Mouse (Mus musculus) forebrain, postnatal 0 days (tissue): Measurements from ENCODE around the gene Ddx52. TPM values are rescaled to one million over a fixed set of nuclear protein-coding genes. Genes with fewer than 3 reads are reported as not detected.
A peak's percentile ranks its signal among the peaks of the same experiment; 100 is the strongest.

Experiments
- ATAC-seq: fragments of 200-750 bp; cut with Nextera tagmentation; 2 replicates; pipeline ENCODE4 v1.8.0; 2017; ENCODE audit warnings: mild to moderate bottlenecking, moderate library complexity
- DNase-seq: peaks from one replicate; pipeline ENCODE4 v3.0.0-alpha.2; 2015
- H3K27ac ChIP-seq: fragments of 300-500 bp; sonication (generic); 2 replicates; pipeline ENCODE4 v1.5.1; 2014; ENCODE audit warnings: low read depth, mild to moderate bottlenecking, antibody characterized with exemption, low read length, moderate library complexity, mixed read lengths
- H3K27me3 ChIP-seq: fragments of 300-500 bp; sonication (generic); 2 replicates; pipeline ENCODE4 v1.6.1; 2014; ENCODE audit warnings: mild to moderate bottlenecking, low read length, mixed read lengths; ENCODE audit not compliant: insufficient read depth
- H3K36me3 ChIP-seq: fragments of 300-500 bp; sonication (generic); 2 replicates; pipeline ENCODE4 v1.6.1; 2014; ENCODE audit warnings: mild to moderate bottlenecking, moderate library complexity; ENCODE audit not compliant: insufficient read depth
- H3K4me1 ChIP-seq: fragments of 300-500 bp; sonication (generic); 2 replicates; pipeline ENCODE4 v1.6.1; 2014; ENCODE audit warnings: antibody characterized with exemption; ENCODE audit not compliant: insufficient read depth
- H3K4me2 ChIP-seq: fragments of 300-500 bp; sonication (generic); 2 replicates; pipeline ENCODE4 v1.6.1; 2014; ENCODE audit warnings: low read depth, mild to moderate bottlenecking, moderate library complexity
- H3K4me3 ChIP-seq: fragments of 300-500 bp; sonication (generic); 2 replicates; pipeline ENCODE4 v1.5.1; 2014; ENCODE audit warnings: low read depth, low read length, mixed read lengths
- H3K9ac ChIP-seq: fragments of 300-500 bp; sonication (generic); 2 replicates; pipeline ENCODE4 v1.6.1; 2014; ENCODE audit warnings: mild to moderate bottlenecking
- H3K9me3 ChIP-seq: fragments of 300-500 bp; sonication (generic); 2 replicates; pipeline ENCODE4 v1.6.1; 2016; ENCODE audit warnings: low read length
- CTCF ChIP-seq: sonication (generic); IDR thresholded peaks from 2 replicates; pipeline ENCODE4 v1.5.1; 2016; ENCODE audit warnings: antibody characterized with exemption, control low read depth, low read depth
- WGBS: fragments of 180-500 bp; shearing (Covaris S2); extraction: QIAGEN DNeasy Blood & Tissue Kit; methylation state at CpG from one replicate; pipeline ENCODE4 v1.1.7; 2014; 5-methylcytosine and 5-hydroxymethylcytosine counted together
- polyA plus RNA-seq: library from polyadenylated mRNA; unstranded; fragments of >200 nt; fragmentation: Nextera tagmentation; extraction: Ambion mirVana; gene quantifications from 2 replicates; pipeline ENCODE4 v1.2.1, GENCODE M21; 2015
- total RNA-seq: library from RNA; depleted of rRNA; stranded (reverse); fragments of >200 nt; gene quantifications from 2 replicates; pipeline ENCODE4 v1.2.3, GENCODE M21; 2014; rRNA removed

Ddx52 gene
- 25.1 and 30.3 TPM in 2 replicates for total RNA-seq
- 18.4 and 19.3 TPM in 2 replicates for polyA plus RNA-seq

DNA sequence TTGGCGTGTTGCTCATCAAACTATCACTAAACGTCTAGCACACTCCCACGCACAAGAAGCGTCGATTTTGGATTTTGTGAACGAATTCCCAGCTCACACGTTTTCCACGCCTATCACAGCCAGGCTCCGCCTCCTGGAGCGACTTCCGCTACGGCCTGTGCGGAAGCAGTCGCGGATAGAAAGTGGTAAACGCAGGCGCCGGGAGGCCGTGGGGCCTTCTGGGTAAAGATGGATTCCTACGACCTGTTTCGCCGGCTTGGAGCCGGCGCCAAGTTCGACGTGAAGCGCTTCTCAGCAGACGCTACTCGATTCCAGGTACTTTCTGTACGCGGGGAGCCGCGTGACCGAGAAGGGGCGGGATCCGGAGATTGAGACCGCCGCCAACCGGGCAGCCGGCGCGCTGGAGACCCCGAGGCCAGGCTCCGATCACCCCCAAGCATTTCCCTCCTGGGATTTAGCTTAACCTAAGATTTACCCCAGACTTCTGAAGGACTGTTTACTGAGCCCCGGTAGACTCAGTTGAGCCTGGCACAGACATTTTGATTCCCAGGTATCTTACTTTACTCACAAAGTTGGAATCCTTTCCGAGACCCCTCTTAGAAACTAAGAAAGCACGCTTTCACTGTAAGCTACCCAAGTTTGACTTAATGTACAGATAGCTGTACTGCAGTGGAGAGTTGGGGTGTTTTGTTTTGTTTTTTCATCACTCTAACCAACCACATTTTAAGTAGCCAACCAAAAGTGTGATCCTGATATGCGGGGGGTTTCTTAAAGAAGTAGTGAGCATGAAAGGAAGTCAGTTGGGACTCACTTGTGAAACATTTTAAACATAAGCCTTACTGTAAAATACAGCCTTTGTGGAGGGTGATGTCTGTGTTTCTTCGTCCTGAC is at the start of gene Ddx52:
Gene Ddx52 (plus strand): TSS at position 113 of the 891 bp plus-strand sequence.
- ATAC-seq: peak; percentile 100
- 1% methylated on average over 49 of the region's 49 CpGs for WGBS
- Histone ChIP-seq H3K4me2 (peak within 1 kb of the TSS; percentile 65), H3K4me1 (peaks cover 5% of the 10 kb centered on the region; the same call in 1 of the 2 replicates), H3K4me3 (peak within 1 kb of the TSS; percentile 61), H3K27me3 (no peaks in the 10 kb centered on the region), H3K27ac (peak within 1 kb of the TSS; percentile 62), H3K9me3 (no peaks in the 10 kb centered on the region), H3K9ac (peak within 1 kb of the TSS; percentile 67), H3K36me3 (peaks cover 22% of the 10 kb centered on the region)
- no peak for TF ChIP-seq CTCF
- DNase-seq: peak; percentile 94

DNA sequence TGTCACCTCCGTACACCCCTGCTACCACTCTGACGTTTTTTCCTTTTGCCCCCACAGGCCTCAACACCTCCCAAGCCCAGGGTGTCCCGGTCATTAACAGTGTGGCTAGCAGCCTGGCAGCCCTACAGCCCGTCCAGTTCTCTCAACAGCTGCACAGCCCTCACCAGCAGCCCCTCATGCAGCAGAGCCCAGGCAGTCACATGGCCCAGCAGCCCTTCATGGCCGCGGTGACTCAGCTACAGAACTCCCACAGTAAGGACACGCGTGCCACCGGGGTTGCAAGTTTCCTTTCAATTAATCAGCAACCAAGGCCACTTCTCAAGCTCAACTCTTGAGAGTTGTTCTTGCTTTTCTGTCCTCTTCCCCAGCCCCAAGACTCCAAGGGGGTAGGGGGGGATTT is 48.5 kb upstream of the Ddx52 start:
- Histone ChIP-seq H3K27ac (no peak overlapping the region), H3K36me3 (no peaks in the 10 kb centered on the region), H3K9ac (no peak overlapping the region), H3K9me3 (no peaks in the 10 kb centered on the region), H3K4me1 (no peaks in the 10 kb centered on the region), H3K4me2 (no peak overlapping the region), H3K27me3 (no peaks in the 10 kb centered on the region), H3K4me3 (no peak overlapping the region)
- ATAC-seq: no peak
- 82% methylated on average over 9 of the region's 9 CpGs for WGBS
- no peak for DNase-seq
- TF ChIP-seq CTCF: no peak

DNA sequence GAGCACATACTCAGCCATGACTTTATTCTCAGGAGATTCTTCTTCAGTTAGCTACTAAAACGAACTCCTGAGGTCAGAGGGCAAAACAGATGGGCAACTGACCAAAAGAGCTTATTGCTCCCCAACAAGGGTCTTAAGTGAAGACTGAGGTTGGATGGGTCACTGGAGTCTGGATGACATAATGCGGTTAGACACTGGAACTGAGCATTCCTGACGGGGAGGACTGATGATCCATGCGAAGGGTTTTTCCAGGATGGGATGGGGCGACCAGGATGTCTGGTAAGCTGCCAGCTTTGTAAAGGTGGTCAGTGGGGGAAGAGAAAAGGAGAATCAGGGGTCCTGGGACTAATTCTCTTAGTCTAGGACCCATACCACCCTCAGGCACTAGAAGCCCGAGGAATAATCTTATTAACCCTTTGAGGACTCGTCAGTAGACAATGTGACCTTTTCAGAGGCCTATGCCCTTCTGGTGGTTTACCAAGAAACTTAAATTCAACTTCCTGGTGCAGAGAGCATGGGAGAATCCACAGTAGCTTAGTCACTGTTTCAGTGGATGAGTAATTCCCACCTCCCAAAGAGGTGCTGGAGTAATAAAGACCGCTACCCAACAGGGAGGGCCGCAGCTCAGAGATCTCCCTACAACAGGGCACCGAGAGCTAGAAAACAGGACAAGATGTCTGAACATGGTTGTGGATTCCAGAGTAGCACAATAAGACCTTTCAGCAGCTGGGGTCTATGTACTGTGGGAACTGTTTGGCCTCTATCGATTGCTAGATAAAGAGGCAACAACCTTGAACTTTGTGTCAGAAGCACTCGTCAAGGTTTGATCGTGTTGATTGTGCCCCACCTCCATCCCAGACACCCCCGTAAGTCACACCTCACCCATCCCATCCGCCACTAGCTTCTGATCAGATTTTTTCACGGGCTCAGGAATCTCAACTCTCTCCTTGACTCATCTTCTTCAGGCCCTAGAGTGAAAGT is 45.1 kb upstream of the Ddx52 start:
- H3K4me3 ChIP-seq: no peak overlapping the region
- H3K9me3 ChIP-seq: no peaks in the 10 kb centered on the region
- H3K27ac ChIP-seq: no peak overlapping the region
- DNase-seq (no peak), ATAC-seq (no peak)
- H3K4me1 ChIP-seq: no peaks in the 10 kb centered on the region
- no peaks in the 10 kb centered on the region for H3K36me3 ChIP-seq
- TF ChIP-seq CTCF: no peak
- H3K9ac ChIP-seq: no peak overlapping the region
- no peaks in the 10 kb centered on the region for H3K27me3 ChIP-seq
- H3K4me2 ChIP-seq: no peak overlapping the region
- 78% methylated on average over 16 of the region's 16 CpGs for WGBS

DNA sequence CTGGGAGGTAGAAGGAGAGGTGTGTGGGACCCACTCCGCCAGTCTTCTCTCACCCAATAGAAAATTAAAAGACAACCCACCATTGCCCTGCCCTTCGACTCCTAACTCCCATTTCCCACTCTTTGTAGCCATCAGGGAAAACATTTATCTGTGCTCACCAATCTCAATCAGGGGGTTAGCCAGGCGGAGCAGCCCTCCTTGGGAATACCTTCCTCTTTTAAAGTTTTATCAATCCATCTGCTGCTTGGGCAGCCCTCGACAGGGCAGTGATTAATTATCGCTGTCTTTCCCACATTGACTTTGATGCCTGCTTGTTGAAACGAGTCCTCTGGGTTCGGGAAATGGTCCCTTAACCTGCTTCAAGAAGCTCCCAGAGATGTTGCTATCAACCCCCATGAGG is 44.3 kb upstream of the Ddx52 start:
- Histone ChIP-seq H3K9ac (no peak overlapping the region), H3K4me3 (no peak overlapping the region), H3K9me3 (no peaks in the 10 kb centered on the region), H3K27me3 (no peaks in the 10 kb centered on the region), H3K4me1 (no peaks in the 10 kb centered on the region), H3K36me3 (no peaks in the 10 kb centered on the region), H3K27ac (no peak overlapping the region), H3K4me2 (no peak overlapping the region)
- 87% methylated on average over 7 of the region's 7 CpGs for WGBS
- ATAC-seq (no peak), DNase-seq (no peak)
- no peak for TF ChIP-seq CTCF

DNA sequence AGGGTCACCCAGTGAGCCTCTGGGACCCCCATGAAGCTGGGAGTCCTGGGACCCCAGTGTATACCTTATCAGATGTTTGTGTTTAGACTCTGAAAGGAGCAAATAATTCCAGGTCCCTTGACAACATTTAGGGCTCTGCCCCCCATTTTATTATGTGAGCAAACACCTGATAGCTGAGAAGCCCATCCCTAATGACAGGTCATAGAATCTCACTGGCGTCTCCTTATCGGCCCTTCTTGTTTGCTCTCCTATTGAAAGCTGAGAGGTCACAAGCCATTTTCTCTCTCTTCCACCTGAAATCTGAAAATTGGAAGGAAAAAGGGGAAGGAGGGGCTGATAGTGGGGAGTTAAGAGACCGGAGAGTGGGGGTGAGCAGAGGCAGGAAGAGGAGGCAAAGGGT is 39.0 kb upstream of the Ddx52 start:
- Histone ChIP-seq H3K27ac (no peak overlapping the region), H3K9me3 (no peaks in the 10 kb centered on the region), H3K9ac (no peak overlapping the region), H3K36me3 (no peaks in the 10 kb centered on the region), H3K4me3 (no peak overlapping the region), H3K4me2 (no peak overlapping the region), H3K27me3 (no peaks in the 10 kb centered on the region), H3K4me1 (no peaks in the 10 kb centered on the region)
- TF ChIP-seq CTCF: no peak
- 89% methylated on average over 3 of the region's 3 CpGs for WGBS
- DNase-seq (no peak), ATAC-seq (no peak)

DNA sequence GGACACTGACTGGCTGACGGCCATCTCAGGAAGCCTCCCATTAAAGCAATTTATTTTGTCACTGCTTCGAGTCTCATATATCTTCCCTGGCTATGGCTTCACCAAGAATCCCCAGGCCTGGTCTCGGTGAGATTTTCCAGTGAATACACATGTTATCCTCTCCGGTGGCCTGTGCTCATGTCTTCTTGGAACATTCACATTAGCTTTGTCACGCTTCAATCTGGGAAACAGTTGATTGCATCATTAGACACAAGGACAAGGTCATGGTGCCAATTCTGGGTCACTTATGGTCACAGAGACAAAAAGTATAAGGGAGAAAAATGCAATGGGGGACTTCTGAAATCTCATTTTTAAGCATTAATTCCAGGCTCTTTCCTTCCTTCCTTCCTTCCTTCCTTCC is 36.1 kb upstream of the Ddx52 start:
- Histone ChIP-seq H3K36me3 (no peaks in the 10 kb centered on the region), H3K27ac (no peak overlapping the region), H3K9me3 (no peaks in the 10 kb centered on the region), H3K4me2 (no peak overlapping the region), H3K9ac (no peak overlapping the region), H3K4me1 (no peaks in the 10 kb centered on the region), H3K27me3 (no peaks in the 10 kb centered on the region), H3K4me3 (no peak overlapping the region)
- ATAC-seq (no peak), DNase-seq (no peak)
- 84% methylated on average over 5 of the region's 5 CpGs for WGBS
- no peak for TF ChIP-seq CTCF
